Mouse (Mus musculus): ENCODE results near the gene Gcsh.
A peak's percentile ranks its signal among the peaks of the same experiment; 100 is the strongest.

The Gcsh gene

DNA sequence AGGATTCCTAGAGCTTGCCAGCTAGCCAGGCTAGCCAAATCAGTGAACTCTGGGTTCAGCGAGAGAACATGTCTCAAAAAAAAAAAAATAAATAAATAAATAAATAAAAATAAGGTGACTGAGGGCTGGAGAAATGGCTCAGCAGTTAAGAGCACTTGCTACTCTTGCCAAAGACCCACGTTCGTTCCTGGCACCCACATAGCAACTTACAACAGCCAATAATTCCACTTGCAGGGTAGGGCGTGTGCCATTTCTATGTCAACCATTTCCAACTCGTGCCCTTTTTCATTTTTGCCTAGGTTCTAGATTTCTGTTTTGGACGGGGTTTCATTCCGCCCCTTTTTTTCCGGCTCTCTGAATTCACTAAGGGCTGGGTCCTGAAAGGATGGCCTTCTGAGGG, 15.3 kb downstream of the Gcsh start:
- no peak for DNase-seq (ENCODE audit: low spot score in 2 of 2)

DNA sequence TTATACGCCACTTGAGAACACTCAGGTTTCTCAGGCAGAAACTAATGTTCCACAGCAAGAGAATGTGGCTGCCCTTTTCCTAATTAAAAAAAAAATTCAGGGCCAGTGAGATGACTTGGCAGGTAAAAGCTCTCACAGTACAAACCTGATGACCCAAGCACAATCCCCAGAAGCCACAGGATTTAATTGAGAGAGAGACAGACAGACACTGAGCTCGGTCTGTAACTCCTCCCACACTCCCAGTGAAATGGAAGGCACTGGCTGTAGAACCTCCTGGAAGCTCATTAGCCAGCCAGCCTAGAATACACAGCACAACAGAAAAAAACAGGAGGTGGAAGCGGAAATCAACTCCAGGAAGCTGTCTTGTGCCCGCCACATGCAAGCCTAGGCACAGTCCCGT, 17.7 kb downstream of the Gcsh start:
- DNase-seq (ENCODE audit: low spot score in 2 of 2) = no peak

GRCm38 (mm10) chr8:116975066-116975465, 18.3 kb downstream of the Gcsh start:
- no peak for DNase-seq (ENCODE audit: low spot score in 2 of 2)

GRCm38 (mm10) chr8:116969531-116969930, 23.8 kb downstream of the Gcsh start:
- no peak for DNase-seq (ENCODE audit: low spot score in 2 of 2)

GRCm38 (mm10) chr8:116954415-116954814, 38.9 kb downstream of the Gcsh start:
- DNase-seq (ENCODE audit: low spot score in 2 of 2) = peak; percentile 52 to 64

DNA sequence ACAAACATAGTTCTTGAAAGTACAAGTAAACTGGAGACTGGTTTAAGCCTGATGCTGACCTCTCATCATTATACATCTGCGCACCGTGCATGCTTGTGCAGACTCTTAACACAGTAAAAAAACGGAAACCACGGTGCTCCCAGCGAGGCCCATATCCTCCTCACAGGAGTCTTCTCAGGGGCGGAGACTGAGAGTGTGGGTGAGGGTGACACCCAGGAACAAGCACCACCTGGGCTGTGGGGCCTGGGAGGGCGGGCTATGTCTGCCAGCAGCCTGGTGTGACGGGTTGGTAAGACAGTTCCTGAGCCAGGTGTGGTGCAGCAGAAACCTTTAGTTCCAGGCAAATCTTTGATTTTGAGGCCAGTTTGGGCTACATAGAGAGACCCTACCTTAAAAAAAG, 40.9 kb downstream of the Gcsh start:
- DNase-seq (ENCODE audit: low spot score in 2 of 2) = no peak

DNA sequence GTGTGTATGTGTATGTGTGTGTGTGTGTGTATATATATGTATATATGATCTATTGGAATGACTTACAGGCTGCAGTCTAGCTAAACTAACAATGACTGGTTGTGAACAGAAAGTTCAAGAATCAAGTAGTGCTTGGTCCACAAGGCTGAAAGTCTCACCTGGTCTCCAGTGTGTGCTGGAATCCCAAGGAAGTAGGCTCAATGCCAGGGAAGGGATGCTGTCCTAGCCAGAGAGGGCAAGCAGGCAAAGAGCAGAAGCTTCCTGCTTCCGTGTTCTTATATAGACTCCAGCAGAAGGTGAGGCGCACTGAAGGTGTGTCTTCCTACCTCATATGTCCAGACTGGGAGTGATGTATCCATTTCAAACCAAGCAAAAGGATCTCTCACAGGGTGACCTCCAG, 41.6 kb downstream of the Gcsh start:
- DNase-seq (ENCODE audit: low spot score in 2 of 2) = no peak

GRCm38 (mm10) chr8:116951369-116951768, 42.0 kb downstream of the Gcsh start:
- DNase-seq (ENCODE audit: low spot score in 2 of 2) = no peak

DNA sequence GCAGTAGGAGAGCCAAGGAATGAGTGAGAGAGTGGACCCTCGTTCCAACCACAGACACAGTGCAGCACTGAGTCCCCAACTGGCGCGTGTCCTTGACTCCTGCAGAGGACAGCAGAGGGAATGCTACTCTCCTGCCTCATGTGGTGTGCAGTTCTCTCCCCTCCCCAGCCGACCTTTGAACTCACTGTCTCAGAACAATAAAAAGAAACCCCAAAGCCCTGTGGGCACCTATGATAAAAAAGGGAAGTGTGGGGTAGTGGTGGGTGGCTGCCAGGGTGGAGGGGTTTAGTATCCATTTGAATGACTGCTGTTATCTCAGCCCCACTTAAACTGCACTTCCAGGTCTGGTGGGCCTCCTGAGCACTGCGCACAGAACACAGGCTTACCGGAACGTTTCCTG, 45.7 kb downstream of the Gcsh start:
- no peak for DNase-seq (ENCODE audit: low spot score in 2 of 2)

GRCm38 (mm10) chr8:116946851-116947250, 46.5 kb downstream of the Gcsh start:
- no peak for DNase-seq (ENCODE audit: low spot score in 2 of 2)

- peak; percentile 28 to 42 for DNase-seq (ENCODE audit: low spot score in 2 of 2)
Measured at GRCm38 (mm10) chr8:116946268-116946838, 47.0 kb downstream of the Gcsh start.

DNA sequence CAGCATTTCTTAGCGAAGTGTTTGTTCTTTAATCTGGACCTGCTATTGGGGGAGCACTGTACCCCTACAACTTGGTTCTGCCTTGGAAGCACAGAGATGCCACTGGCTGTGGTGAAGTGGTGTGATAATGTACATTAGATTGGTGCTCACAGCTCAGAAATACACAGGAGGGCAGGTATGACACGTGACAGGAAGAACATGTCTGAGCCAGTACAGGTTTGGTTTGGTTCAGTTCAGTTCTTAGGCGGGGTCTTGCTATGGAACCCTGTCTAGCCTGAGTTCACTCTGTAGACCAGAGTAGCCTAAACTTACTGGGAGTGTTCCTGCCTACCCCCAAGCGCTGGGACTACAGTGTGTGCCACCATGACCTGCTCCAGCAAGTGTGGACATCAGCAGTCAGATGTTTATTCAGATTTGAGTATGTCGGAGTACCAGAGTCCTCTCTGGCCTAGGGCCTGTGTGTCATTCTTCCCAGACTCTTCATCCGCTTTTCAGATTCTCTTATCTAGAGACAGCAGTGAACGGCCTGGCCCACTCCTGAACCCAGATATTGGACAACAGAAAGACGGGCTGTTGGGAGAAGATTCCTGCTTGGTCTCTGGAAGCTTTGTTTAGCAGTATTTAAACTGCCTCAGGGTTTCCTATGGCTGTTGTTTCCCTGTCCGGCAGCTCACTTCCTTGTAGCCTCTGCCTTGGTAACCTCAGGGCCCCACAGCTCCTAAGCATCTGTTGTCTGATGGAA, 48.0 kb downstream of the Gcsh start:
- no peak for DNase-seq (ENCODE audit: low spot score in 2 of 2)

DNA sequence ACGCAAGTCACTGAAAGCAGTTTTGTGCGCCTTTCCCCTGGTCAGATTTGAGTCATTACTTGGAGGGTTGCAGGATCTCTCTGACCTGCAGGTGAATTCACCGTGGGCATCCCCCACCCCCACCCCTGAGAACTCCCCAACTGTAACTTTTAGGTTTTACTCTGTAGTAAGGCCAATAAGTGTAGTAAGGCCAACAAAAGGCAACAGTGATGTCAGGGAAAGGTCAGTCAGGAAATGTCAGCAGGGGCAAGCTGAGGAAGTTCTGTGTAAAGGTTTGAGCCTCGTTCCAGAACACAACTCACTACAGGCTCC, 49.0 kb downstream of the Gcsh start:
- no peak for DNase-seq (ENCODE audit: low spot score in 2 of 2)

GRCm38 (mm10) chr8:116943555-116944384, 49.6 kb downstream of the Gcsh start:
- DNase-seq (ENCODE audit: low spot score in 2 of 2) = peak in 1 of 2 experiments; percentile 25

GRCm38 (mm10) chr8:116943161-116943554, 50.2 kb downstream of the Gcsh start, which contains the start of gene Atmin:
TSS of gene Atmin (plus strand) at chr8:116943393.
- peak; percentile 66 to 69 for DNase-seq (ENCODE audit: low spot score in 2 of 2)

GRCm38 (mm10) chr8:116942284-116943058, 50.9 kb downstream of the Gcsh start:
- no peak for DNase-seq (ENCODE audit: low spot score in 2 of 2)

DNA sequence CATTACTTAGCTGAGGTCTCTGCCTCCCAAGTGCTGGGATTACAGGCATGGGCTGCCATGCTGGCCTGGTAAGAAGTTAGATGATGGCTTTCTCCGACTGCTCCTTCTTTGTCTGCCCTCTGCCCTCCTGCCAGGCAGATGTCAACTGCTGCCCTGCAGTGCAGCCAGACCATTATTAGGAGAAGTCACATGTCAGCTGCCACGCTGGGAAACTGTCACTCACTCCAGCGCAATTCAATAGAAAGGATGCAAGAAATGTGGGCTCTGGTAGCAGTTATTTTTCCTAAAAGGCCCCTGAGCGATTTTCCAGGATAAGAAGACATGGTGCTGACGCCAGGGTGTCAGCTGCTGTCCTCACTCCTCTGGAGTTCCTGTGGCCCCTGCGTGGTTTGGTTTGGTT, 57.8 kb downstream of the Gcsh start:
- no peak for DNase-seq (ENCODE audit: low spot score in 2 of 2)

DNA sequence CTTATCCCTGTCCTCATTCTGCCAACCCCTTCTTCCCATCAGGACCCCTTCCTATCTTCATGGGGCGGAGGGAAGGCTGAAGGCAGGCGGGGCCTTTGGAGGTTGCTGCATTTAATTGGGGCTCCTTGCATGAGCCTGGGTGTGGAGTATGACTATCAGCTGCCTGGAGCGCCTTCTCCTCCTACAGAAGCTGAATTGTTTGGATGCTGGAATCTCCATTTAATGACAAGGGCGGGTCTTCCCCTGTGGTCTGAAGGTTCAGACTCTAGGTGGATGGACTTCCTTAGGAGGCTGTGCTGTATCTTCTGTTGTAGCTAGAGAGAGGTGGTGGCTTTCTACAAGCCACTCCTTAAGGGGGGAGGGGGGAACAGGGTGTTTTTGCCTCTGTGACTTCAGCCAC, 58.4 kb downstream of the Gcsh start:
- no peak for DNase-seq (ENCODE audit: low spot score in 2 of 2)
